Mouse (Mus musculus) B cell, adult 2 months (primary cell): ENCODE measurements around the gene Ndufa6.

Source experiments
- DNase-seq, 2 experiments: peaks; one replicate each; pipeline ENCODE4 v3.0.0; 2022

Gene Ndufa6

GRCm38 (mm10) chr15:82340414-82341035 lies 13.6 kb downstream of the Ndufa6 start:
- DNase-seq: no peak

GRCm38 (mm10) chr15:82339634-82340254 lies 14.4 kb downstream of the Ndufa6 start:
- no peak for DNase-seq

- DNase-seq: no peak
These were observed 15.0 kb downstream of the Ndufa6 start for GRCm38 (mm10) chr15:82339150-82339549.

- DNase-seq: peak; percentile 89 to 91
These were observed 15.5 kb downstream of the Ndufa6 start, which contains the start of the genes Naga, Pheta2 and Smdt1 for GRCm38 (mm10) chr15:82338593-82339112. Gene Naga, minus strand, starts transcription at chr15:82338925. Gene Pheta2, plus strand, starts transcription at chr15:82338942. Gene Smdt1, plus strand, starts transcription at chr15:82338959.

- peak; percentile 21 to 22 for DNase-seq
These were observed 16.2 kb downstream of the Ndufa6 start for GRCm38 (mm10) chr15:82337875-82338274.

GRCm38 (mm10) chr15:82336629-82337028 lies 17.5 kb downstream of the Ndufa6 start:
- no peak for DNase-seq

- DNase-seq: no peak
These were observed 18.9 kb downstream of the Ndufa6 start for GRCm38 (mm10) chr15:82335194-82335593.

GRCm38 (mm10) chr15:82325382-82325781 lies 28.7 kb downstream of the Ndufa6 start:
- no peak for DNase-seq

- no peak for DNase-seq
These were observed 31.9 kb downstream of the Ndufa6 start for GRCm38 (mm10) chr15:82322195-82322594.

- no peak for DNase-seq
These were observed 34.5 kb downstream of the Ndufa6 start for GRCm38 (mm10) chr15:82319613-82320012.

GRCm38 (mm10) chr15:82317839-82318238 lies 36.3 kb downstream of the Ndufa6 start:
- no peak for DNase-seq

- no peak for DNase-seq
These were observed 45.7 kb downstream of the Ndufa6 start for GRCm38 (mm10) chr15:82308416-82308815.

GRCm38 (mm10) chr15:82307107-82307506 lies 47.0 kb downstream of the Ndufa6 start:
- DNase-seq: no peak
